Mouse (Mus musculus): ENCODE results near the gene Vmn1r85.

The Vmn1r85 gene

GRCm38 (mm10) chr7:13037901-13038555 is 56.9 kb downstream of the Vmn1r85 start, which contains the start of gene Ube2m:
TSS of gene Ube2m (minus strand) at chr7:13038275.
- peak; percentile 100 for DNase-seq (ENCODE audit: low read depth)

- no peak for DNase-seq (ENCODE audit: low read depth)
Measured at GRCm38 (mm10) chr7:13037366-13037765, 57.6 kb downstream of the Vmn1r85 start.

- no peak for DNase-seq (ENCODE audit: low read depth)
Measured at GRCm38 (mm10) chr7:13036806-13037205, 58.2 kb downstream of the Vmn1r85 start.

GRCm38 (mm10) chr7:13035211-13035855 is 59.6 kb downstream of the Vmn1r85 start:
- DNase-seq (ENCODE audit: low read depth), result no peak

GRCm38 (mm10) chr7:13034148-13034977 is 60.6 kb downstream of the Vmn1r85 start, which contains the start of gene Chmp2a:
TSS of gene Chmp2a (minus strand) at chr7:13034807.
- peak; percentile 97 for DNase-seq (ENCODE audit: low read depth)

- DNase-seq (ENCODE audit: low read depth), result no peak
Measured at GRCm38 (mm10) chr7:13033451-13034147, 61.4 kb downstream of the Vmn1r85 start.
